Mouse (Mus musculus) left cerebral cortex, postnatal 14 days (tissue): ENCODE results near the gene Ptbp2. TPM values are rescaled to one million over a fixed set of nuclear protein-coding genes. Genes with fewer than 3 reads are reported as not detected.

Experiments used
- DNase-seq, 2 experiments: peaks; one replicate each; pipeline ENCODE4 v3.0.0; 2021 to 2022; ENCODE audit warnings: low spot score in 2 of 2, mixed read lengths in 1 of 2
- intact Hi-C: fragments of 180-260 bp; cut with DNase I; formaldehyde crosslinking; loops from one replicate; pipeline ENCODE4 v1.15.1; 2025
- long read RNA-seq, 2 experiments: library from polyadenylated mRNA; stranded (forward); transcript quantifications; one replicate each; pipeline ENCODE4 v2.0.0; 2021
- total RNA-seq, 2 experiments: library from RNA; stranded (reverse); gene quantifications; 2 replicates each; pipeline ENCODE4 v1.2.3; 2021

Ptbp2 gene
- 100 to 1,000 TPM; 128 to 134 TPM for total RNA-seq
- long read RNA-seq, experiment 1, transcript Ptbp2-213 (14 exons, 3,777 nt), result major isoform, 47 of 96 reads
- long read RNA-seq, experiment 1, transcript Ptbp2-201 (14 exons, 3,364 nt), result minor isoform, 22 of 96 reads
- long read RNA-seq, experiment 1, partial matches to known transcripts, result 11 of 96 reads
- long read RNA-seq, experiment 1, other reads (novel, unspliced or antisense), result 16 of 96 reads
- long read RNA-seq, experiment 2, transcript Ptbp2-213 (14 exons, 3,777 nt), result major isoform, 40 of 95 reads
- long read RNA-seq, experiment 2, transcript Ptbp2-201 (14 exons, 3,364 nt), result minor isoform, 34 of 95 reads
- long read RNA-seq, experiment 2, partial matches to known transcripts, result 4 of 95 reads
- long read RNA-seq, experiment 2, other reads (novel, unspliced or antisense), result 16 of 95 reads

DNA sequence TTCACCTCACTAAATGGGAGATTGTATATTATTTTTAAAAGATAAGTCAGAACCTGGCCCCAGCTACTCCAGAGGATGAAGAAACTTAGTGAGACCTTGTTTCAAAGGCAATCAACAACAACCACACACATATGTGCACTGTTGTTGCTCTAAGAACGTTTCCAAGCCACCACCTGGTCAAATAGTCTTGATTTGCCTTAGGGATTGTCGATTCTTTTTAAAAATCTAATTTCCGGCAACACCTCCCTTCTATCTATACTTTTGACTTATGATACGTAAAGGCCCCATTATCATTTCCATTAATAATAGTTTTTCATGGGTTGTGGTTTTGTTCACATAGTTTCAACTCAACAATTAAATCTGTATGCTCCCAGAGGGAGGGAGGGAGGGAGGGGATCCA is at the start of gene Ptbp2:
Gene Ptbp2, minus strand, starts transcription at position 101 of the 400 bp plus-strand sequence.
- no peak for DNase-seq
- intact Hi-C loops, result loop anchor here (10.0 kb wide), 1 partner anchor 170 kb away; no protein-coding TSS in a partner anchor

DNA sequence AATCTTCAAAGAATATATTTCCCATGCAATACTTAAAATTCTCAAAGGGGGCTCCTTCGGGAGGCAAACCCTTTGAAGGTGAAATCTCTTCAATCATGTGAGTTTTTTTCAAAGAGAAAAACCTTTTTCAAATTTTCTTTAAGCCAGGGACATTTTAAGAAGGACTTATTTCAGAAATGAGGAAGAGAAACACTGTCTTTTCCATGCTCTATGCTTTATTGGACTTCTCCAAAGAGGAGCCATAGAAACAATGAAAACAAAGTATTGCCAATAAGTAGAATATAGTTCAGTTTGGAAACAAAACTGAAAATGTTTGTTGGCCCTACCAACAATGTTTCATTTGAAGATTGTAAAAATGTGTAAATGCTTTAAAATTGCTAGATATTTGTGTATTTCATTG is 30.4 kb upstream of the Ptbp2 start:
- no peak for DNase-seq
- intact Hi-C loops, result no loop called here

DNA sequence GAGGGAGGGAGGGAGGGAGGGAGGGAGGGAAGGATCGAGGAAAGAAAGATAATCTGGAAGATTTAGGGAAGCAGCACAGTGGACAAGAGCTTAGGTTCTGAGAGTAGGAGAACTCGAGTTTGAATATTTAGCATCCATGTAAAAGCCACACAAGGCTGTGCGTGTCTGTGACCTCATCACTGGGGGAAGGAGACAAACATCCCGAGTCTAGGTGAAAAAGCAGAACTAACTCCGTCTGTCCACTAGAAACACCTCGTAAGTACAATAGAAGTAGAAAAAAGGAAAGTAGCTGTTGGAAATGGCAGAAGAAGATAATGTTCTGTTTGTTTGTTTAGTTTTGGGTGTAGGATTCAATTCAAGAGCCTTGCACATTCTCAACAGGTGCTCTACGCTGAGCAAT is 21.9 kb upstream of the Ptbp2 start:
- DNase-seq, result no peak
- intact Hi-C loops, result no loop called here

DNA sequence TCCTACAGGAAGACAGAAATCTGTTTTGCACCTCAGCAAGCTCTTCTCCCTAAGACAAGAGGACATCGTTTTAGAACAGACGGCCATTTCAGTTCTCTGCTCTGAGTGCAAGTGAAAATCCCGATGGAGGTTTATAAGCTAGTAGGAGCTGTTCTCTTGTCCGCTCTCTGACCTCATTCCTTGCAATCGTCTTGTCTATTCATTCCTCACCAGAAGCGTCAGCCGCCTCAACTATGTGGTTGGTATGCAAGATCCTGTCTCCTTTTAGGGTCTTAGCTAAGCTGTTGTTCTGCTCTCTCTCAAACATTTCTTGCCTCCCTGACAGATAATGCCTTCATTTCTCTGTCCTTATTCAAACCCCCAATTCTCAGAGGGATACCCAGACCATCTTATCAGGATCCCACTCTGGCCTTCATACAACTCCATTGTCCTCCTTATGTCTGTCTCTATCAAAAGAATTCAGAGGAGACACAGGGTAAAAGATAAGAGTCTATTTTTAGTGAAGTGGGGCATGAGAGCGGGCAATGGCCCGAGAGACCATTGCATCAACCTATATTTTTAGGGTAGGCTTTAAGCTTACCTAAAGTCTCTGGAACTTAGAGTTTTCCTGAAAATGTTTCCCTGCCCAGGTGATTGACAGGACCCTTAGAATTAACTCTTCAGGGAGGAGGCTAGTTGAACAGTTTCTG is 10.6 kb upstream of the Ptbp2 start:
- intact Hi-C loops, result no loop called here

DNA sequence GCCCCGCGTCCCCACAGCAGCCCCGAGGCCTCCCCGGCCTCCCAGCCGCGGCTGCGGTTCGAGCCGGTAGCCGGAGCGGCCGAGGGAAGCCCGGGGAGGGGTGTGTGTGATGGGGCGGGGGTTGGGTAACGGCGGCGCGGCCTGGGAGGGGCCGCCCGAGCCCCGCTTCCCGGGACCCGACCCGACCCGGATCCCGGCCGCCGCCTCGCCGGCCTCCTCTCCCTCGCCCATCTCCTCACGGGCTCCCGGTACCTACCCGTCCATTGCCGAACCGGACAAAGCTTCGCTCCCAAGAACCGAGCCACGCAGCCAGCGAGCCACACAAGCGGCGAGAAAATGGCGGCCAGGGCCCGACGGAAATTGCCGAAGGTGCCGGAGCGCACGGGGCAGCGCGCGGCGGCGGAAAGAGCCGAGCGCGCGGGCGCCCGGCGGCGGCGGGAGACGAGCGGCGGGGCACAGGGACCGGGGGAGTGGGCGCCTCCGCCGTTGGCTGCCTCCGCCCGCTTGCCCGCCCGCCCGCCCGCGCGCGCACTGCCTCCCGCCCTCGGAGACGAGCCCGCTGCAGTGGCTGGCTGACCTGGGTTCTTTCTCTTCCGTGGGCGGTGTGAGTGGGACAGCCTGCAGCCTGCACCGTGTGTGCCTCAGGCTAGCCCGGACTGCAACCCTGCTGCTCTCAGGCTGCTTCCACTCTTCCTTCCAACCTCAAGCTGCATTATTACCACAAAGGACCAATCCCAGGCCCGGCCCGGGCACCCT is 1.1 kb downstream of the Ptbp2 start:
- intact Hi-C loops, result loop anchor here (10.0 kb wide), 1 partner anchor 172 kb away; no protein-coding TSS in a partner anchor
- DNase-seq, result peak; percentile 88 to 89

More for the DNA sequence above, 10.6 kb upstream of the Ptbp2 start:
- no peak for DNase-seq

DNA sequence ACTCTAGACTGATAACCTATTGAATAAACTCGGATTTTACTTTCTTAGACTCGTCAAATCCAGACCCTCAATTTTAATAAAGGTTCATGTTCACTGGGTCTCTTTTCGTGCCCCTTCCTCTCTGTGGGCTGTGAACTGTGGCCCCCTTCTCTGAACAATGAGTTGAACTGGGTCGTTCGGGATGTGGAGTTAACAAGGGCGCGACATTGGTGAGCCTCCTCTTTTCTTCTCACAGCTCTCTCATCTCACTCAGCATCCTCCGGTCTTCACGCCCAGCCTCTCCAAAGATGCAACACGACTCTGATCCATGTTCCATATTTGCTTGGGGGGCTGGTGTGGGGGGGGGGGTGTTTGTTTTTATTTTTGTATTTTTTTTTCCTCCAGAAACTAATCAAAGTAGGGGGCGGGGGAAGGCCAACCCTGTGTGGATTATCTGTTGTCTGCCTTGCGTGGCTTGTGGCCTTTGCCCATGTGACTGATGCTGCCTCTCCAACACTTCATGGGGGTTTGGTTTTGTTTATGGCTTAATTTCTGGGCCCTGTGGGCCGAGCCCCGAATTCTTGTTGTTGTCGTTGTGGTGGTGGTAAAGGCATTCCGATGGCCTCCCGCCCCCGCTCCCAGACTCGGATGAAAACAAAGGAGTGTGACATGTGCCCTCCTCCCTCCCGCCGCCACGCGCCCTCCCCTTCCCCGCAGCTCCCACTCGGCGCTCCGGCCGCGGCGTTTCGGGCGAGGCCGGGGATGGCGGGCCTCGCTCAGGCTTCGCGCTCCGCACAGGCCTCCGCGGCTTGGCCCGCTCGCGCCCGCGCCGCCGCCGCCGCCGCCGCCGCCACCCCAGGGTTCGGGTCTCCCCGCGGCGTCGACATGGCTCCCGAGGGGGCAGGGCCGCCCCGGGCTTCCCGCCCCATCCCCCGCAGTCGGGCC is 2.0 kb downstream of the Ptbp2 start:
- intact Hi-C loops, result loop anchor here (10.0 kb wide), 1 partner anchor 173 kb away; no protein-coding TSS in a partner anchor
- DNase-seq, result peak; percentile 45 to 58

DNA sequence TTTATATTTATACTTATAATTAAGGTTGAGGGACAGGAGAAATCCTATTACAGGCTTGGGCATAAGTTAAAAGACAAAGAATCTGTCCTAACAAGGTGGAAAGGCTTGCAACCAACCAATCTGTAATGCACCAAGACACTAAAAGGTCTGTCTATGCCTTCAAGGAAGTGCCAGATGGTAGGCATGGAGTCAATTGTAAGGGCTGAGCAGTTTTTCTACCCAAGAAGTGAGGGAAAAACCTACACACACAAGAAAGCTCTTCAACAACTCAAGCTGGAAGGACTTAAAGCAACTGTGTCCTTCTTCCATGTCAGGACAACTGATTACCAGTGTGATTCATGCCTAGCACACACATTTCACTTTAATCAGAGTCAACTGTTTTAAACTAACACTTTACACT is 3.4 kb downstream of the Ptbp2 start:
- intact Hi-C loops, result loop anchor here (10.0 kb wide), 1 partner anchor 174 kb away; no protein-coding TSS in a partner anchor
- DNase-seq, result no peak

DNA sequence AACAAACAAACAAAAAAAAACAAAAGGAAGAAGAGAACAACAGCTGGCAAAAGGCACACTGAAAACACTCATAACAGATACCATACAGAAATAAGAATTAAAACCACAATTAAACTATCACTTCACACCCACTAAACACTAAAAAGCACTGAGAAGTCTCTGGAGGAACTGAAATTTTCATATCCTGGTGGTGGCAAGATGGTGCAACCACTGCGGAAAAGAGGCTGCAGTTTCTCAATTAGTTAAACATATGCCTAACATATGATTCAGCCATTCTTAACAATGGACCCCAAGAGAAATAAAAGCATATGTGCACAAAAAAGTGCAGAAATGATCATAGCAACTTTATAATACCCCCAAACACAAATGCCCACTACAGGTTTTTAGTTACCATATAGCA is 5.0 kb downstream of the Ptbp2 start:
- intact Hi-C loops, result no loop called here
- no peak for DNase-seq

DNA sequence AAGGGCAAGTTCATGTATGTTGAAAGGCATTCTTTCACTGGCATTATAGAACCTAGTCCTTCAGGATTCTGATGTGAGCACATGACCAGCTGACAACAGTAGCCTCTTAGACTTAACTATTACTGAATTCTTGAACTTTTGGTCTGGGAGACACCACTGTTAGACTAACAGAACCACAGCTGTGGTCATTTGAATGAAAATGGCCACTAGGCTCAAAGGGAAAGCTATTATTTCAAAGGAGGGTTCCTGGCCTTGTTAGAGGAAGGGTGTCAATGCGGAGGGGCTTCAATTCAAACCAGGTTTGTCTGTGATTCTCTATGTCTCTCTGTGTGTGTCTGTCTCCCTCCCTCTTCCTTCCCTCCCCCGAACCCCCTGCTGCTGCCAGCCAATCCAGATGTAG is 5.8 kb downstream of the Ptbp2 start:
- intact Hi-C loops, result no loop called here
- DNase-seq, result no peak

DNA sequence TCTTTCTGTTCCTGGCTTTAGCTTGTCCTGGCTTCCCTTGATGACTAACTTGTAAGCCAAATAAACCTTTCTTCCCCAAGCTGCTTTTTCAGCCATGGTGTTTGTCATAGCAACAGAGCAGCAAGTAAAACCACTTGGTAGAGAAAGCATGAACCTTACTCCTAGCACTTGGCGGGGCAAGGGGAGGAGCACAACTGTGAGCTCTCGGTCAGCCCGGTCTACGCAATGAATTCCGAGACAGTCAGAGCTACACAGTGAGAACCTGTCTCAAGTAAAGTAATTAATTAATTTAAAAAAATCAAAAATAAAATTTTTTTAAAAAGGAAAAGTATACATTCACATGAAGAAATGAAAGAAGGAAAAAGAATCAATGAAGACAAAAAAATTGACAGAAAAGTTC is 8.1 kb downstream of the Ptbp2 start:
- intact Hi-C loops, result no loop called here
- DNase-seq, result no peak

DNA sequence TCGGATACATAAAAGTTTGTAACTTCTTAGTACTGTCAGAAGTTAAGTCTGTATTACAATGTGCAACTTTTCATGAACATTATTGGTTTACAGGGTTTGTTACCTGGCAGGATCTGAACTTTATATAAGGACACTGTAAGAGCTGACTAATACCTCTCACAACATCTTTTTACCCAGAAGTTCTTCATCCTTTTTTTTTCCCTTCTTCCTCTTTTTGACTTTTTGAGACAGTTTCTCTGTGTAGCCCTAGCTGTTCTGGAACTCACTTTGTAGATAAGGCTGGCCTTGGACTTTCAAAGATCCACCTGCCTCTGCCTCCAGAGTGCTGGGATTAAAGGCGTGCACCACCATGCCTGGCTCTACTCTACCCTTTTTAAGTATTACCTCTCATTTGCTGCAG is 11.5 kb downstream of the Ptbp2 start:
- no peak for DNase-seq
- intact Hi-C loops, result no loop called here

DNA sequence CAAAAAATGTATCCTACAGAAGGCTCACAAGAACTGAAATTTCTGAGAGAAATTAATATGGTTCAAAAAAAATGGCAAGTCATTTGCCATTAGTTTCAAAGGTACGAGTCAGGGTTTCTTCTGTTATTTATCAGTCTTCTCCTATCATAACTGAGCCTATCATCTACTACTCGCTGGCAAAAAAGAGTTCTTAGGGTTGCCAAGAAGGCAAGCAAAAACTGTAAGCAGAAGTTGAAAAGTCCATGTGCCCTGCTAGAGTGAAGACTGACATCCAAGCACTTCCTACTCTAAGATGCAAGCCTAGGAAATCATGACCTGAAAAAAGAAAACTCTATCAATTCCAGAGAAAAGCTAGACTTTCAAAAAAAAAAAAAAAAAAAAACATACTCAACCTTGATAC is 20.5 kb downstream of the Ptbp2 start:
- intact Hi-C loops, result no loop called here

DNA sequence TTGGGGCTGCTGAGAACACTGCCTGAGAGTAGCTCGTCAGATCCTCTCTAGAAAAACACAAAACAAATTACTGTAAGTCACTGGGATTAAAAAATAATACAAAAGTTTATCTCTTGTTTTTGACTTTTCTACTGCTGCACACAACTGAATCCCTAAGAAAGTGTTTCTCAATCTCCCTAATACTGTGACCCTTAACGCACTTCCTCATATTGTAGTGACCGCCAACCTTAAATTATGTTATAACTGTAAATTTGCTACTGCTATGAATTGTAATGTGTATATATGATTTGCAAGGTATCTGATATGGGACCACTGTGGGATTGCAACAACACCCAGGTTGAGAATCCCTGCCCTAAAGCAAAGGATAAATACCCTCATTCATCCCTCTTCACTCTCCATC is 22.5 kb downstream of the Ptbp2 start:
- no peak for DNase-seq
- intact Hi-C loops, result no loop called here

More for the DNA sequence above, 20.5 kb downstream of the Ptbp2 start:
- DNase-seq, result no peak

DNA sequence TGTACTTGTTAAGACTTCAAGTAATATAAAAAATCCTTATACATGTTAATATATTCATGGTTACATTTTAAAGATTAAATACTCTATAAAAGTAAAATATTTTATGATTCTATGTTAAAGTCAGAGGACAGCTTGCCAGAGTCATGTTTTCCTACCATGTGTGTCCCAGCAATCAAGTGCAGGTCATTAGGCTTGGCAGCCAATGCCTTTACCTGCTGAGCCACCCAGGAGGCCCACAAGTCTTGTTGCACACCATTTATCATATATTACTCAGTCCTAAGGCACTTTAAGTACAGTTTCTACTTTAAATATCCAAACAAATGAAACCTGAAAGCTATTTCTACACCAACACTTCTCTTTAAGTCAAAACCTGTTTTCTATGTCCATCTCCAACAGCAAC is 30.5 kb downstream of the Ptbp2 start:
- no peak for DNase-seq
- intact Hi-C loops, result no loop called here

DNA sequence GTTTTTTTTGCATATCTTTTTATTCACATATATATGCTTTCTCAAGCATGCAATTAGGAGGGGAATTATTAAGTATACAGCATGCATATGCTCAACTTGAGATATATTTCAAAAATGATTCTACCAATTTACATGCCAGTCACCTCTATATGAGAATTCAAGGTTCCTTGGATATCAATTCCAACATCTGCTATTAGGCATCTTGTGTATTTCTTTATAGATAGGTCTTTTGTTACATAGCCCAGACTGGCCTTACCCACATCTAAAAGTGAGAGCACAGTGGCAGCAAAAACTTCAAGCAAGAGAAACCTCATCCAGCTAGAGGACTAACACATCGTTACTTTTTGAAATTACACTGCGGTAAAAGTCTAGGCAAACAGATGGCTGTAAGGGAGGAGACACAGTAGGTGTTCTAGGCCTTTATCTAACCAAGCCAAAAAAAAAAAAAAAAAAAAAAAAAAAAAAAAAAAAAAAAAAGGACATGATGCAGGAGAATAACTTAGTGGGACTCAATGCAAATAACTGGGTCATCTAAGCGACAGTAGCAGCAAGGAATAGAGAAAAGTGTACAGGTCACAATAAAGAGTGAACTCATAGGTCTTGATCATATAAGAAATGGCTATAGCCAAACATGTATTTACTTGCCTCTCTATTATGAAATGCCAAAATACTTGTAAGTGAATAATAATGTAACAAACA is 34.6 kb downstream of the Ptbp2 start:
- intact Hi-C loops, result no loop called here
- DNase-seq, result no peak

DNA sequence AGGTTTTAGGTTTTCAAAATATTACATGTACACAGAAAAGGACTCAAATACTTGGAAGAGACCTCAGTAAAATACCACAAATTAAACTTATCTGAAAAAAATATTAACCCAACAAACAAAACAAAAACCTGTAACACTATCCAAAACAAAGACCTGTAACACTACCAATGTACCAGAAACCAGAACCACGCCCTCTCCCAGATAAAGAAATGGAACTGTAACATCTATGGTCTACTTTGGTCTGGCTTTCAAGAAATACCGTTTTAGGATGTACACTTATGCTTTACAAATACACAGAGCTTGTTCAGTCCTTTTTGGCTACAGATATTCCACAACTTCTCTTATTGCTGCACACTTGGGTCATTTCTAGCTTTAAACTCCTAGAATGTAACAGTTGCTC is 35.1 kb downstream of the Ptbp2 start:
- intact Hi-C loops, result no loop called here

DNA sequence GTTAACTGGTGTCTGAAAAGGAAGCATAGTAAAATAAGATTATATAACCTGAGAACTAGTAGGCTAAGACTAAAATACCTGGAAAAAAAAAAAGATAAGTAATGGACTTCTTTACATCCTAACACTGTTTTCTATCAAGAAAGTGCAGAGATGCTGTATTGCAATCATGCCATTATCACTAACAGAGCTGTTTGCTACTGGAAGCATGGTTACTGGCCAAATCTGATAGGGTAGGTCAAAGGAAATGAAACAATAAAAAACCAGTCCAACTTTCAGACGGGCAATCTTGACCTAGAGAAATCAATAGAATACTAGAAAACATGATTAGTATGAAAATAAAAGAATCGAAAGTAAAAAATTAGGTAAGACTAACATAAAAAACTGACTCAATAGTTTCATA is 37.6 kb downstream of the Ptbp2 start:
- intact Hi-C loops, result no loop called here
- no peak for DNase-seq

More for the DNA sequence above, 35.1 kb downstream of the Ptbp2 start:
- no peak for DNase-seq

DNA sequence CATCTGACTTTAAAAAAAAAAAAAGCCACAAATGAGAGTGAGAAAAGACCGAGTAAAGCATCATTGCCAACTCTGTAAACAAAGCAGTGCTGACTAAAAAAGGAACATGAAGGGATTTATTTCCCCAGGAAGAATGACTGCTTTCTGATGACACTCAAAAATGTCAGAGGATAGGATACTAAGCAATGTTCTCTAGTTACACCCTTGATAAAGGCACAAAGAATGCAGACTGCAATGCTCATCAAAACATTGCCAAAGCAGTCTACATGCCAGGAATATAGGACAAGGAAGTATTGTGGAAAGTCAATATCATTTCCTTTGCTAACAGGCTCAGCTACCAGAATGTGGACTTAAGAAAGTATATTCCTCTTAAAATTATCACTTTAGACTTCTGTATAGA is 38.5 kb downstream of the Ptbp2 start:
- no peak for DNase-seq
- intact Hi-C loops, result no loop called here
